Mouse (Mus musculus) neural tube, embryonic 14.5 days (tissue): ENCODE results near the gene Serpina16. TPM values are rescaled to one million over a fixed set of nuclear protein-coding genes. Genes with fewer than 3 reads are reported as not detected.

Source experiments
- ATAC-seq: fragments of 200-750 bp; cut with Nextera tagmentation; 2 replicates; pipeline ENCODE4 v1.8.0; 2017; ENCODE audit warnings: low read depth, mild to moderate bottlenecking, moderate TSS enrichment, moderate library complexity
- H3K27ac ChIP-seq: fragments of 300-500 bp; sonication (generic); 2 replicates; pipeline ENCODE4 v1.5.1; 2014; ENCODE audit warnings: low read depth, mild to moderate bottlenecking, control low read depth, low read length, moderate library complexity, mixed read lengths
- H3K27me3 ChIP-seq: fragments of 300-500 bp; sonication (generic); 2 replicates; pipeline ENCODE4 v1.6.1; 2014; ENCODE audit warnings: low read length; ENCODE audit not compliant: control insufficient read depth, insufficient read depth
- H3K36me3 ChIP-seq: fragments of 300-500 bp; sonication (generic); 2 replicates; pipeline ENCODE4 v1.6.1; 2014; ENCODE audit warnings: low read length, mixed read lengths; ENCODE audit not compliant: control insufficient read depth, insufficient read depth
- H3K4me1 ChIP-seq: fragments of 300-500 bp; sonication (generic); 2 replicates; pipeline ENCODE4 v1.6.1; 2014; ENCODE audit warnings: low read length; ENCODE audit not compliant: control insufficient read depth, insufficient read depth
- H3K4me2 ChIP-seq: fragments of 300-500 bp; sonication (generic); 2 replicates; pipeline ENCODE4 v1.6.1; 2014; ENCODE audit warnings: mild to moderate bottlenecking, low read depth, low read length, control low read depth
- H3K4me3 ChIP-seq: fragments of 300-500 bp; sonication (generic); 2 replicates; pipeline ENCODE4 v1.5.1; 2014; ENCODE audit warnings: low read depth, low read length, control low read depth, mixed read lengths
- H3K9ac ChIP-seq: fragments of 300-500 bp; sonication (generic); replicated peaks from 2 replicates; pipeline ENCODE4 v1.6.1; 2014; ENCODE audit warnings: low read depth, mild to moderate bottlenecking, control low read depth, low read length, mixed read lengths
- H3K9me3 ChIP-seq: fragments of 300-500 bp; sonication (generic); 2 replicates; pipeline ENCODE4 v1.6.1; 2016; ENCODE audit warnings: low read length; ENCODE audit not compliant: control insufficient read depth
- whole genome bisulfite sequencing: fragments of 180-500 bp; shearing (Covaris S2); extraction: QIAGEN DNeasy Blood & Tissue Kit; methylation state at CpG from one replicate; pipeline ENCODE4 v1.1.7; 2014; 5-methylcytosine and 5-hydroxymethylcytosine counted together
- polyA plus RNA-seq: library from polyadenylated mRNA; unstranded; fragments of >200 nt; fragmentation: Nextera tagmentation; extraction: Ambion mirVana; gene quantifications from 2 replicates; pipeline ENCODE4 v1.2.1, GENCODE M21; 2014

Gene Serpina16
- polyA plus RNA-seq, 1 experiment from 2014 or later, result not detected

DNA sequence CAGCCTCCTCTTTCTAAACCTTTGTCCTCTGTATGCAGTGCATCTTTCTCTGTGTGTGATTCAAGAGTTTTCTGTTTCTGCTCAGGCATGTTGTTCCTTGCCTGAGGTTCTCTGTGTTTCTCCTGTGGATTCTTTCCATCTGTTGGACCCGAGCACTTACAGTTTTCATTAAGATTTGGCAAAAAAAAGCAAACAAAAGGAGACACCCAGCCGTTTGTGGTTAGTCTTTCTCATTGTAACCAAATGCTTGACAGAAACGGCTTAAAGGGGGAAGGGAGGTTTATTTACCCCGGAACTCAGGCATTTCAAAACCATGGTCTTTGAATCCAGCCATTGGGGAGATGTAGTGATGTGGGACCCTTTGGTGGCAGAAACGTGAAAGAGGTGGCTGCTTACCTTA is 31.3 kb downstream of the Serpina16 start:
- no peak for ATAC-seq
- H3K27me3 ChIP-seq, result no peaks in the 10 kb centered on the region
- no peaks in the 10 kb centered on the region for H3K36me3 ChIP-seq
- H3K4me2 ChIP-seq, result no peak overlapping the region
- H3K4me3 ChIP-seq, result no peak overlapping the region
- WGBS, result 49% methylated on average over 5 of the region's 5 CpGs
- no peak overlapping the region for H3K27ac ChIP-seq
- H3K9me3 ChIP-seq, result no peaks in the 10 kb centered on the region
- no peaks in the 10 kb centered on the region for H3K4me1 ChIP-seq
- H3K9ac ChIP-seq, result no peak overlapping the region

DNA sequence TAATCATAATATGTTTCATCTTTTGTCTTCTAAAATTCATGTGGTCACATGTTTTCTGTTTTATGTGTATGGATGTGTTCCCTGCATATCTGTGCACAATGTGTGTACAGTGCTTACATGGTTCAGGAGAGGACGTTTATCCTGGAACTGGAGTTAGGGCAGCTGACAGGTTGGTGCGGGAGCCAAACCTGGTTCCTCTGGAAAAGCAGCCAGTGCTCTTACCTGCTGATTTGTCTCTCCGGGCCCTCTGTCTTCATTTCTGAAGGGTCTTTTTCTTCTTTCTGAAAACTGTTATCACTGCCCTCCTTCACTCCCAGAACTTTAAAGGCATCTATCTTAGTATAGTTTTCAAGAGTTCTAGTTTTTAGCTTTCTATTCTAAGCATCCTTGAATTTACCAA is 32.1 kb downstream of the Serpina16 start:
- H3K9ac ChIP-seq, result no peak overlapping the region
- H3K4me3 ChIP-seq, result no peak overlapping the region
- no peaks in the 10 kb centered on the region for H3K9me3 ChIP-seq
- ATAC-seq, result no peak
- no peaks in the 10 kb centered on the region for H3K36me3 ChIP-seq
- H3K4me1 ChIP-seq, result no peaks in the 10 kb centered on the region
- H3K27me3 ChIP-seq, result no peaks in the 10 kb centered on the region
- no peak overlapping the region for H3K4me2 ChIP-seq
- H3K27ac ChIP-seq, result no peak overlapping the region
- WGBS, result 91% methylated on average over 3 of the region's 3 CpGs

DNA sequence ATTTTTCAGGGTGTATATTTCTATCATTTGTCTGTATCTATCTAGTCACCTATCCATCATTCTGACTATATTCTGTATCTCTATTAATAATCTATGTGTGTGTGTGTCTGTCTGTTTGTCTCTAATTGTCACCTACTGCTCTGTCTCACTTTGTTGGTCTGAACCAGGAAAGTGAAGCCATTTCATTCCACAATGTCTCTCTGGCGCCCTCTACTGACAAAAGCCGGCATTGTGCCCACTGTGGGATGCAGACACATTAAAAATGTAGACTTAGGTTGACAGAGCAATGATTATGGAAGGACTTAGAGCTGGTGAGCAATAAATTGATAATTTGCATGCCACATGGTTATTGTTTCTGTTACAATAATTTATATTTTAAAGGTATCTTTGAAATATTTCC is 32.6 kb downstream of the Serpina16 start:
- Histone ChIP-seq H3K27me3 (no peaks in the 10 kb centered on the region), H3K4me3 (no peak overlapping the region)
- peak; percentile 71; the same call in 1 of the 2 replicates for ATAC-seq

DNA sequence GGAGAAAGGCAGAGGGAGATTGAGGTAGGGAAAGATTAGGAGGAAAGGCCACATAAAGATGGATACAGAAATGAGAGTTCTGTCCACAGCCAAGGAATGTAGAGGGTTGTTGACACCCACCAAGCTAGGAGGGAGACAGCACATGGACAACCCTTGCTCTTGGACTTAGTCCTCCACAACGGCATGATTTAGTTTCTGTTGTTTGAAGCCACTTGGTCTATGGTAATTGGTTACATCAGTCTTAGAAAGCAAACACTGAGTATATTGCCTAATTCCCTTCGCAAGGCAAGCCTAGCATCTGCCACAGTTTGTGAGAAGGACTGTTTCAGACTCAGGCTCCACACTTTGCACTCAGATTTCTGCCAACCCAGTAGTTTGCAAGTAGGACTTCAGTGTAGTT is 40.1 kb downstream of the Serpina16 start:
- ATAC-seq, result no peak
- Histone ChIP-seq H3K9me3 (no peaks in the 10 kb centered on the region), H3K4me1 (no peaks in the 10 kb centered on the region), H3K27ac (no peak overlapping the region), H3K36me3 (no peaks in the 10 kb centered on the region), H3K4me3 (no peak overlapping the region), H3K4me2 (no peak overlapping the region), H3K27me3 (no peaks in the 10 kb centered on the region), H3K9ac (no peak overlapping the region)
- 87% methylated on average over 2 of the region's 2 CpGs for WGBS

More for the DNA sequence above, 32.6 kb downstream of the Serpina16 start:
- WGBS, result 1% methylated on average over 2 of the region's 2 CpGs
- Histone ChIP-seq H3K27ac (no peak overlapping the region), H3K36me3 (no peaks in the 10 kb centered on the region), H3K9ac (no peak overlapping the region), H3K9me3 (no peaks in the 10 kb centered on the region), H3K4me1 (no peaks in the 10 kb centered on the region), H3K4me2 (no peak overlapping the region)

DNA sequence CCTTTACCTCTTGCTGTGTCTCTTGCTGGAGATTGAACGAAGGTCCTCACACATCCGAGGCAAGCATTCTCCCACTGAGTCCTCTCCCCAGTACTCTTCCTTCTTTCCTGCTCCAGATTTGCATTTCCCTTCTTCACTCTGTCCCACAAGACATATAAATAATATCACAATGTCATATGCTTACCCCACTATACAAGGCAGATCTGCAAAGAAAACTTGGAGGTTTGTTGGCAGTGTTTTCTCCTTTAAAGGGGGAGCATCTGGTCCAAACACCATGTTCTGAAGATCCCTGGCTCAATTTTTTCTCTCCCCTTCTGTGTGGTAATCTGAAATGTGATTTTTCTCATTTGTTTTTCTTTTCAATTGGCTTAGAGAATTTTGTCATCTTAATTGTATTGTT is 41.5 kb downstream of the Serpina16 start:
- 80% methylated on average over 2 of the region's 2 CpGs for WGBS
- no peak overlapping the region for H3K27ac ChIP-seq

DNA sequence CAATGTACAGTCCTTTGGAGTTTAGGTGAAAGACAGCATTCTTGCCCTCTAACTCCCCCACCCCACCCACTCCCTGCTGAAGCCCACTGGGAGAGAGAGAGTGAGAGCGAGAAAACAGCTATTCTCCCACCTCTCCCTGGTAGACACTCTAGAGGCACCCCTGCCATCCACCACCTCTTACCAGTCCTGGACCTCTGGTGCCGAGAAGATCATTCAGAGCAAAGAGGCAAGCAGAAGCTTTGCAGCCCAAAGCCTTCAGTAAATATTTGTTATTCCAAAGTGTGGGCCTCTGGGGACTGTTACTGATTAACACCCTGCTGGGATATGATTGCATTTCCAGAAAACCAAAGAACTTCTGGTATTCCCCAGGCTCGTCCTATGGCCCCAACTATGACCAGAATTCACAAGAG is 44.7 kb downstream of the Serpina16 start, which contains the start of gene Serpina10:
Serpina10 (minus strand) TSS at position 242 of the 410 bp plus-strand sequence.
- ATAC-seq, result no peak
- WGBS, result 77% methylated on average over 3 of the region's 3 CpGs

More for the DNA sequence above, 41.5 kb downstream of the Serpina16 start:
- Histone ChIP-seq H3K4me2 (no peak overlapping the region), H3K36me3 (no peaks in the 10 kb centered on the region), H3K9me3 (no peaks in the 10 kb centered on the region), H3K4me1 (no peaks in the 10 kb centered on the region), H3K9ac (no peak overlapping the region), H3K4me3 (no peak overlapping the region), H3K27me3 (no peaks in the 10 kb centered on the region)
- no peak for ATAC-seq

More for the DNA sequence above, 44.7 kb downstream of the Serpina16 start, which contains the start of gene Serpina10:
- no peaks in the 10 kb centered on the region for H3K36me3 ChIP-seq
- H3K4me2 ChIP-seq, result no peak within 1 kb of the TSS
- H3K9me3 ChIP-seq, result no peaks in the 10 kb centered on the region
- H3K27me3 ChIP-seq, result no peaks in the 10 kb centered on the region
- no peak within 1 kb of the TSS for H3K9ac ChIP-seq
- H3K27ac ChIP-seq, result no peak within 1 kb of the TSS
- no peaks in the 10 kb centered on the region for H3K4me1 ChIP-seq
- H3K4me3 ChIP-seq, result no peak within 1 kb of the TSS

Other genes starting within 250 kb of the Serpina16 start
- 3.6 and 10.9 TPM in 2 replicates for gene Ifi27, start 241.9 kb downstream of the Serpina16 start, polyA plus RNA-seq
- gene Ifi27l2a, start 232.5 kb downstream of the Serpina16 start, polyA plus RNA-seq, result 4.9 TPM in 1 of 2 replicates, not detected in the other
- gene Ifi27l2b, start 218.9 kb downstream of the Serpina16 start, polyA plus RNA-seq, result not detected in 2 replicates
- 3.8 and 4.3 TPM in 2 replicates for gene Ppp4r4, start 143.9 kb downstream of the Serpina16 start, polyA plus RNA-seq
- gene Serpina10, start 44.7 kb downstream of the Serpina16 start, polyA plus RNA-seq, result 0.18 TPM in 1 of 2 replicates, not detected in the other
- 0.79 and 1.1 TPM in 2 replicates for gene Serpina6, start 18.9 kb downstream of the Serpina16 start, polyA plus RNA-seq
- gene Serpina1f, start 19.4 kb upstream of the Serpina16 start, polyA plus RNA-seq, result not detected in 2 replicates
- gene Serpina1d, start 97.5 kb upstream of the Serpina16 start, polyA plus RNA-seq, result not detected in 2 replicates
- gene Serpina1b, start 154.2 kb upstream of the Serpina16 start, polyA plus RNA-seq, result 0.50 and 0.67 TPM in 2 replicates
- 0.21 and 0.42 TPM in 2 replicates for gene Serpina1a, start 187.4 kb upstream of the Serpina16 start, polyA plus RNA-seq
- 0.28 TPM in 1 of 2 replicates, not detected in the other for gene Serpina1c, start 228.7 kb upstream of the Serpina16 start, polyA plus RNA-seq